Mouse (Mus musculus) heart, adult 11 months (tissue): ENCODE data around the gene Lad1.

Experiments used
- DNase-seq: peaks from one replicate; pipeline ENCODE4 v3.0.0; 2022

Lad1 gene

DNA sequence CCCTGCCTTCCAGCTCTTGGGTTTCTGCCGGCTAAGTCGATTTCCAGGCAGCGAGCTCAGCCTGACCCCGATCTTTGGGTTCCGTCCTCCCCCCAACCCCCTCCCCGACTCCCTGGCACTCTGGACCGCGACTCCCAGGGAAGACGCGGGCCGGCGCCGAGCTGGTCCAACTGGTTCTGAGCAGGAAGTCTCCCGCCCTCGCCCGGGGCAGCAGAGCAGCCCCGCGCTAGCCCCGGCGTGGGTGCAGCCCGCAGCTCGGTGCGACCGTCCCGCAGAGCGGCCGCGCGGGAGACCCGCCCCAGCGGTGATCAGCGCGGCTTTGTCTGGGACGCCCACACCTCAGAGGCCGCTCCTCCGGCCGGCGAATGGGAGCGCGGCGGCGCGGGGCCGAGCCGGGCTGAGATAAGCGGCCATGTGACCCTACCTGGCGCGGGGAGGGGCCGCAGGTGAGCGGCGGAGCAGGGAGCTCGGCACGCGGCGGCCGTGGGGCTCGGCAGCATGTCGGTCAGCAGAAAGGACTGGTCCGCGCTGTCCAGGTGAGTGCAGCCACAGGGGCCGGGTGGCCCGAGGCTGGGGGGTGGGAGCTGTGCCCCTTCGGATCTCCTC, at the start of gene Lad1:
Lad1 (plus strand) TSS at position 118 of the 606 bp plus-strand sequence.
- DNase-seq: no peak

DNA sequence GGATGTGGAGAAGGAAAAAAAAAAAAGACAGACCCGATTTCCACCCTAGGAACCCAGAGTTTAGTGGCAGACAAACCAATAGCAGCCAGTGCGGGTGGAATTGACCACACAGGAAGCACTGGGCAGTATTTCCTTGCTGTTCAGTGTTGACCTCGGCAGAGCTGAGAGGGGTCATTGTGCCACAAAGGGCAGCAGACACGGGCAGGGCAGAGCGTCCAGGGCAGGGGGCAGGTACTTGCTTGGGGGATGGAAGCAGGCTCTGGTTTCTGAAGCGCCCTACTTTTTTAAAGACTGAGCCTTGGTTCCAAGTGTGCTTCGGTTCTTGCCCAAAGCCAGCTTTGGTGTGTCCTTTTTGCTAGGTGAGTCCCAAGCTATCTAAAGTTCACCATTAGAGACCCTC, 48.2 kb upstream of the Lad1 start:
- no peak for DNase-seq

DNA sequence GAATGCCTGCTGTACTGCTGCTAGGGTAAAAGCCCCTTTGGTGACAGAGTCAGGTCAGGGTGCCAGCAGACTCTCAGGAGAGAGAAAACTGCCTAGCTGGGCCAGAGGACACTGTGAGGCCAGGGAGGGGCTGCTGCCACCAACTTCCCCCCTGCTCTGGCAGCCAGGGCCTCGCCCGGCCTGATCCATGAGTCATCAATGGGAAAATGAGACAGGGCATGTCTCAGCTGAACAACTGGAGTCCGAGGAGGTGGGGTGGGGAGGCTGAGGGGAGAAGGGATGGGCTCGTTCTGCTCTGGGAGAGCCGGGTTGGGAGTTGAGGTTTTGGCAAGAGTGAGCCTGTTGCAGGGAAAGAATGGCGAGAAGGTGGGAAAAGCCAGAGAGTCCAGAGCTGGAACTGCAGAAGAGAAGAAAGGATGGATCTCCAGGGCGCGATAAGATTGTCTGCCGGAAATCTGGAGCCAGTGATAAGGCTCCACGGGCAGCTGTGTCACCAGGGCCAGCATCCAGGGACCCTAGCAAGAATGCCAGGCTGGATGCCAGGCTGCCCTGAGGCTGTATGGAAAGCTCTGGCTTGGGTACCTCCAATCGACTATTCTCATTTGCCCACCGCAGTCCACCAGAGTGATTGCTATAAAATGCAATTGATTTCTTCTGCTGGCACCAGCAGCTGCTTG, 47.4 kb upstream of the Lad1 start:
- peak; percentile 98 for DNase-seq

DNA sequence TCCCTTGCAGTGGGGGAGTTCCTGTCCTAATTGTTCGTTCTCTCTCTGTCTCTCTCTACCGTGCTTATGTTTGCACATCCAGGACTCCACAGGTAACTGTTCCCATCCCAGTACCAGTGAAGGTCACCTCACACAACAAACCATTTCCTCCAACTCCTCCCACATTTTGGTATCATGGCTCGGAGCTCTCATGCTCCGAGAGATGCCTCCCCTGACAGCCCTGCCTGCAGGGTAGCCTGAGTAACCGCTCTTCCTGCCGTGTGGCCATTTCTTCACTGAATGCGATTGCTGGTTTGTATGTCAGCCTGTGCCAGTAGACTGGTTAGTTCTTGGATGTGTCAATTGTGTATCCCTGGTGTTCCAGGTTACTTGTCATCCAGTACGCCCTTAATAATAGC, 46.8 kb upstream of the Lad1 start:
- no peak for DNase-seq

DNA sequence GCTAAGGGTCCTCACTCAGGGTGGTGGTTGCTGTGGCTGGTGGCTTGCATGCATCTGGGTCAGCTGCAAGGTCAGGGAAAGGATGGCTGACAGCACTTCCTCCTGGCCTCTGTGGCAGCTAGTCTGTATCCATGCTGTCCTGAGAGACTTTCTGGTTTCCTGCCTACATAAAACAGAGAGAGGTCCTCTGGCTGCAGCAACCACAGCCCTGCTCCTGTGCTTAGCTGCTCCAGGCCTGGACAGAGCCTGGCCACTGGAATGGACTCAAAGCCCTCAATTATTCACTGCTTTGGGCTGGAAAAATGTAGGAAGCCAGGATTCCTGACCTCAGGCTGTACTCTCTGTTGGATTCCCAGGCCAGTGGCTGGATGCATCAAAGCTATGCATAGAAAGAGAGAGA, 41.8 kb upstream of the Lad1 start:
- peak; percentile 94 for DNase-seq

DNA sequence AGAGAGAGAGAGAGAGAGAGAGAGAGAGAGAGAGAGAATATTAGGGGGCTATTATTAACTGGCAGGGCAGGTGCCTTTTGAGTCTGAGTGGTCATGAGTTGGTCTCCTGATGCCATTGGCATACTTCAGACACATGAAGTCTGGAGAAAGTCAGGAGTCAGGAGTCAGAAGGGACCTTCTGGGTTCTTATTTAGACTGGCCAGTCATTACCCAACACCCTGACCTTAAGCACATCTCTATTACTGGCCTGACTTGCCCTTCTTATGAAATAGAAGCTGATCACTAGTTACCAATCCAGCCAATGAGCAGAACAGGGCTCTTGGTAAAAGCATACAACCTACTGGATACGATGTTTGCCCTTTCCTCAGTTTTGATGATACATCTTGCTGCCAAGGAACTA, 41.4 kb upstream of the Lad1 start:
- DNase-seq: no peak

DNA sequence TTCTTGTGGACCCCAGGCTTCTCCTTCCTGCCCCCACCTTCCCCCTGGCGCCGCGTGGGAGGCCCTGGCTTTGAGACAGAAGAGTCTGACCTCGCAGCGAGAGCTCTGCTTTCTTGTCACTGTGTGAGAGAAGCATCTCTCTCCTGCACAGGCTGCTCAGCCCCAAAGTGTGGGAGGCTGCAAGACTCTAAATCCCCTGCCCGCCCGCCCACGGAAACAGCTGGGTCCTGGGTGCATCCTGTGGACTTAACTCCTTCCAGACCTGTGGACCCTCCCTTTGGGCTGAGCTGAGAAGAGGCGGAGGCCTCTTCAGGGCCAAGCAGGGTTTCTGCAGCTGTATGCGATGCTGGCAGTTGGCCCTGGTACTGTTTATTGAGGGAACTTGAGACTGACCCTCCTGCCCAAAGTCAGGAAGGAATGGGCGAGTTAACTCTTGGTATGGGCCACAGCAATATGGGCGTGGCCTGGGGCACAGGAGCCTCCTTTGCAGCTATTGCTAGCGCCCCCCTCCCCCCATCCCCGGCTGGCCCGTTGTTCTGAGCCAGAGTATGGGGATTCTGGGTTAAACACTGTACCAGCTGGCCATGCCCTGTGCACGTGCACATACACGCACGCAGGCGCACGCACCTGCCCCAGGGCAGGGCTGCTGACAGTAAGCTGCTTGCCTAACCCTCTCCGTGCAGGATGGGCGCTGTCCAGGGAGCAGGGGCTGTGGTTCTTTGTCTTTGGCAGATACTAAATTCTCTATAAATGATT, 39.4 kb upstream of the Lad1 start, which contains the start of gene Tnni1:
Tnni1 (plus strand) TSS at position 655 of the 756 bp plus-strand sequence.
- DNase-seq: peak; percentile 95

DNA sequence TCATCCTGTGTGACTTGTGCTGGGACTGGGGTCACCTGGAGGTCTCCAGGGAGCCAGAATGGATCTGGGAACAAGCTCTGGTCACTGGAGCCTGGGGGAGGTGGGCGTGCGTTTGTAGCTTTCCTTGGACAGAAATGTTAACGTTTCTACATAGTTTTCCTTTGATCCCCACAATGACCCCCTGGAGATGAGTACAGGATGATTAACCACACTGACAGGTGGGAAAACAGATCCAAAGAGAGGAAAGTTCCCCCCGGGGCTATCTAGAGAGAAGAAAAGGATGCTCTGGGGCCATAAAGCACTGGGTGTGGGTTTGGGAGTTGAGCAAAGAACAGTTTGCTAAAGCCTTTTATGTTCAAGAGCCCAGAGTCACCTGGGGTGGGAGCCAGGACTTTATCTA, 37.7 kb upstream of the Lad1 start:
- no peak for DNase-seq

DNA sequence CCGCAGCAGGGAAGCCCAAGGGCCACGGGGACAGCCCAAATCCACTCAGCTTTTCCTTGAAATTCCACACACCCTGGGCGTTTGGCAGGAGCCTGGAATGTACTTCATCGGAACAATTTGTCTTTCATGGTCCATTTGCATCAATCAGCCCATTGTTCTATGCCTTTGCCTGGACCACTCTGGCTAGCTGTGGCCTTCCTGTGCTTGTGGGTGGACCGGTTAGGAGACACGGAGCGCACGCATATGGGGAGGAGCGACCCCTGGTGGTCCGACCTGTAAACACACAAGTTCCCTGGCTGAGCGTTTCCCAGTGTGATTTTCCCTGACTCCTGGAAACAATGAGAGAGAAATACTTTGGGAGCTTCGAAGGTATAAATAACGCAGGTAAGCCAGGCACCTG, 37.2 kb upstream of the Lad1 start:
- peak; percentile 97 for DNase-seq

DNA sequence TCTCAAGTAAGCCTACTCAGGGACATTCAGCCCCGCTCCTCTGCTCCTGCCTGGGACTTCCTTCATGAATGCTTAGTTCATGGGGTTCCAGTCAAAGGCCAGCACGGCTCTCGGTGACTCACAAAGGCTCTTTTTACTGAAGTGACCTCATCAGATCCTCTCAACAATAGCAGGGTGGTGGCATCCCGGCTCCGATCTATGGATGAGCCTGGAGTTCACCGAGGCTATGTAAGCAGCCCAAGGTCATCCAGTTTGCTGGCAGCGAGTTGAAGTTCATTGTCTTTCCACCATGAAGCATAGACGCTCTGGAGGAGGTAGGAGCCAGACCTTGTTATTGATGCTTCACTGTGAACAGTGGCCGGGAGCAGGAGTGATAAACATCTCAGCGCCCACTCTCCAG, 35.6 kb upstream of the Lad1 start:
- DNase-seq: no peak

DNA sequence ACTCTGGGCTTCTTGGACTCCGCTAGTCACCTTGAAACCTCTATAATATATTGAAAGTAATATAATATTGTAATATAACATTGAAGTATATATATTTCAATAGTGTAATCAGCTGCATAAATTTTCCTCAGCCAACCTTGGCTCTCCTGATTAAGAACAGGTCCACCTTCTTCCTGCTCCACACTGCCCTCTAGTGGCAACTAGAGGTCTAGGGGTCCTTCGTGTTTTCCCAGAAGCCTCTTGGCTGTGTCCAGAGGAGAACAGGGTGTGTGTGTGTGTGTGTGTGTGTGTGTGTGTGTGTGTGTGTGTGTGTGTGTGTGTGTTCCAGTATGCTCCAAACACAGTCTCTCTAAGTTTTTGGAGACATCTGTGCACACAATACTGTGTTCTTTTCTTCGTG, 30.6 kb upstream of the Lad1 start:
- DNase-seq: peak; percentile 96

DNA sequence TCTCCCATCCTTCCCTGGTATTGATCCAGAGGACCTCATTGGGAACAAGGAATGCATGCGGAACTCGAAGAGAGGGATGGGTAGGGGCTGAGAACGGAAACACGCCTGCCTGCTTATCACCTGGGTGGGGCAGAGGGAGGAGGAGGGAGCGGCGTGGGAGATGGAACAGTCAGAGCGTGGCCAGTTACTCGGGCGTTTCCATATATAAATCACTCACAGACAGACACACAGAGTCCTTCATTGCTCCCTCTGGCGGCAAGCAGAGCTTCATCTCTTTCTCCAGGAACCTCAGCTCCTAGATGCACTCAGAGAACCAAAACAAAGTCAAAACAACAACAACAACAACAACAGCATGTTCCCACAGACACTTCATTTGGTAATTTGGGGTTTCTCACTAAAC, 29.7 kb upstream of the Lad1 start:
- DNase-seq: no peak

DNA sequence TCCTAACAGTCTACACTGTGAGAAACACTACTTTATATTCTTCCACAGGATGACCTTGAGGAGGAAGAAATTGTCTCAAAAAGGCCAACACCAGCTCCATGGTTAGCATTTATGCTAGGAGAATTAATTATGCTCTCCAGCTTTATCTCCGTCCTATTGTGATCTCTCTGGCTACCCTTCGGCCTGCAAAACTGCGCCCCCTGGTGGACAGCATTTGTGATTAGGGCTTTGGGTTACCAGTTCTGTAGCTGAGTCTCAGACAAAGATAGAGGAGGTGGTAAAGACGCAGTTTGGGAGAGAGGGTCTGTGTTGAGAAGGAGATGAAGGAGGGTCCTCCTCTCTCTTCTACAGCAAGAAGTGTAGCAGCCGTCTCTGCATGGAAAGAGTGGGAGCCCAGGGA, 28.6 kb upstream of the Lad1 start:
- no peak for DNase-seq

DNA sequence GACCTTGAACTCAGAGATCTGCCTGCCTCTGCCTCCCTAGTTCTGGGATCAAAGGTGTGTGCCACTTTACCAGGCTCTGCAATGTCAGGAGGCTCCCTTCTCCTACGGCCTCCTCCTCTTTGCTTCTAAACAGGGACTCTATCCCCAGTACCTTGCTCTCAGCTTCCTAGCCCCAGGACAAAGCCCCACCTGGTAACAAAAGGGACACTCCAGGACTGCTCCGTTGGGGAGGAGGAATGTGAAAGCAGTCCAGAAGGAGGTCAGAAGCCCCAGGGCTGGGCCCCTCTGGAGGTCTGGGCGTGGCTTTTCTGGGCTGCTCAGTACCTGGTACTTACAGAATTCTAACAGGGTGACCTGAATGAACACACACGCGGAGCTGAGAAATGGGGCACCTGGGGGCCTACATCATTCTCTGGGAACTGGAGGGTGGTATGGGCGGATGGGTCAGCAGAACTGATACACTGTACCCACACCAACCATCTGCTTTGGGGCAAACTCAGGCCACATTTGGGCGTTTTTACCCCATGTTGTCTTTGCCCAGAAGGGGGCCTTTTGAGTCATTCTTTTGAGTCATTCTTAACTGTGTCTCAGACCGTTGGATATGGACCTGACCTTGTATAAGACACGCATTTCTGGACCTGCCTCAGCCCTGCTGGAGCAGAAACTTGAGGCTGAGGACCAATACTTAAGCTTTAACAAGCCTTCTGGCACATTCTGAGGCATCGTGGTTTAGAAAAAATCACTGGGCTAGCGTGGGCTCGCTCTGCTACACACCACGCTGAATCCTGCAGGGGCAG, 26.1 kb upstream of the Lad1 start:
- DNase-seq: no peak

DNA sequence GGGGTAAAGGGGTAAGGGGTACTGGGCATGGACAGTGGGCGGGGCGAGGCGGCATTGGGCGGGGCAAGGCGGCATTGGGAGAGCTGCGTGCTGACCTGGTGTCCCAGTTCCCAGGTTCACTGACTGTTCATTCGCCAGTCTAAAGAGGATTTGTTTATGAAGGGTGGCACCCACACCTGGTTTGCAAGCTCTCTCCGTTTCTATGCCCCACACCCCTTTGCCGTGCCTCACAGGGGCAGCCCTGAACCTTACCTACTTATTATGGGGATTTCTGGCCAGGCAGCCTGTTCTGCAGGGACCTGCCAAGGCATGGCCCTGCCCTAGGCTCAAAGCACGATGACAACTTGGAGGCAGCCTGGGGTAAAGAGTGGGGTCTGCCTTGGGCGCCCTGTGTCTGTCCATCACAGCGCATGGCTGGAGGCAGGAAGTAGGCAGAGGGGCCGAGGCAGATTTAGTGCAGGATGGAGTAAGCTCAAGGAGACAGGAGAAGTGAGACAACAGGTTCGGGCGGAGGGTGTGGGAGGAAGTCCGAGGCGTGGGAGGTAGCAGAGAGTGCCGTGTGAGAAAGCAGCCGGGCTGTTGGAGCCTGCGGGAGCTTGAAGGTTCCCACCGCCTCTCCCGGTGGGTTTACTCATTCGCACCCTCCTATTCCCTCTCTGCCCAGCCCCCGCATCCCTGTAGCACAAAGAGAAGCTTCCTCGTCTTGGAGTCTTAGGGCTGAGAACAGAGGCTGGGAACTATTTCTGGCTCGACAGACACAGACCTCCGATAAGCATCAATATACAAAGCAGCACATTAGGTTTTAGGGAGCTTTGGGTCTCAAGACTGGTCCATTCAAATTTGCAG, 24.8 kb upstream of the Lad1 start:
- peak; percentile 93 for DNase-seq

DNA sequence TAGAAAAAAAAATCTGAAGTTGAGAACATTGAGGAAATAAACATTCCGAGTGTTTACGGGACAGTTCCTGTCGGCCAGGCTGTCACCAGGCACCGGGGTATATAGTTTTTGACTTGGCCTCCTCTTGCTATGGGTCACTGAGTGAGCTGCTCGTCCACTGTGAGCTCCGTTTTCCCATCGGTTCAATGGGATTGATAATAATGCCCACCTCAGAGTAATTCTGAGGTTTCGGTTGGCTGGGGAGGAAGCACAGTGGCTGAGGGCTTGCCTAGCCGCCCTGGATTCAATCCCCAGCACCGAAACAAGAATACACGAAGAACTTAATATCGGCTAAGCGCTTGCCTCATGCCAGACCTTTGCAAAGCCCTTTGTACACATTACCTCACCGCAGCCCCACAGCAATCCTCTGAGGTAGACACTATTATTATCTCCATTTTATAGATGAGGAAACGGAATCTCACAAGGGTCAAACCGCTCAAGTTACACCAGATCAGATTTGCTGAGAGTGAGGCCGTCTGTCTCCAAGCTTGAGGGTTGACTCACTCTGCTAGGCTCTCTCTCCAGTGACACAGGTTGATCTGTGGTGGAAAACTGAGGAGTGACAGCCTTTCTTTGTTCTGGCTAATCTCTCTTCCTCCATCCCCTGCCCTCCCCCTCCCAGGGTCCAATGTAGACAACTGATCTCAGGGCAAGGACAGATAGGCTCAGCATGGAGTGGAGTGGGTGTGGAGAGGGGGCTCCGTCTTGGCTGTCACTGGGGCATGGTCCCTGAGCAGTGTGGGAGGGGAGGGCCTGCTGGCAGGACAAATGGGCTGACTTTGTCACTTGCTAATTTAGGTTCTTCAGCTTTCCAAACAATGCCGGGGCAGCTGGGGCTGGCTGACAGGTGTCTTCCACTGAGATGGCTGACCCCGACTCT, 23.9 kb upstream of the Lad1 start:
- no peak for DNase-seq

DNA sequence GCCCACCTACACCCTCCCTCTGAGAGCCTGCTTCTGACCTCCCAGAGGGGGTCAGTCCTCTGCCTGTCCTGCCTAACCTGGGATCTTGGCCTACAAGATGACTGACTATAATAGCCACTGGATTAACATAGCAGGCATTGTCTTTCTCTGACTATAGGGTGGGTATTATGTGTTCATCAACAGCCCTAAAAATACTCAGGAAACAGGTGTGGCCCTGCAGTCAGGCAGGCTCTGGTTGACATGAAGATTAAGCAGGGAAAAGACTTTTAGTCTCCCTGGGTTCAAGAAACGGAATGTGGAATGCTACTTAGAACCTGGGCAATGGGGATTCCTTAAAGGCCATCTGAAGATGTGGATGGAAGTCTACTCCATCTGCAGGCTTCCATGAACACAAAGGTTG, 19.9 kb upstream of the Lad1 start:
- DNase-seq: no peak

DNA sequence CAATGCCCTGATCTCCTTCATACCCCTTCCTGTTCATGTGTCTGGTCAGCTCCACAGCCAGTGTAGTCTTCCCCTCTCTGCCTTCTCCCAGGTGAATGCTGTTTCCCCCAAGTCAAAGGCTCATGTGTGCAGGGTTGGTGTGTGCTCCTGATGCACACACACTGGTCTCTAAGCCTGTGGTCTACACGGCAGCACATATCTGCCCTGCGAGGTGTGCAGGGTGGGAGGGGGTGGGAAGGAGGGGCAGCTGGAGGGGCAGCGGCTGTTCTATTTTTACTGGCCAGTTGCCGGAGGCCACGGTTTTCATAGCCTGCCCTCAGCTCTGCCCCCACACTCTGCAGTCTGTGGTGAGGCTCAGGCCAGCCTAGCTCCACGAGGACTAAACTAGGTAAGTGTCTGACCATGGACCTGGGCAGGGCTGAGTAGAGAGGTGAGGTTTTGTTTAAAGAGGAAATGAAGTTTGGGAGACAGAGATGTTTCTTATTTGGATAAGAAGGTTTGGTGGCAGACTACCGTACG, 19.2 kb upstream of the Lad1 start:
- no peak for DNase-seq

DNA sequence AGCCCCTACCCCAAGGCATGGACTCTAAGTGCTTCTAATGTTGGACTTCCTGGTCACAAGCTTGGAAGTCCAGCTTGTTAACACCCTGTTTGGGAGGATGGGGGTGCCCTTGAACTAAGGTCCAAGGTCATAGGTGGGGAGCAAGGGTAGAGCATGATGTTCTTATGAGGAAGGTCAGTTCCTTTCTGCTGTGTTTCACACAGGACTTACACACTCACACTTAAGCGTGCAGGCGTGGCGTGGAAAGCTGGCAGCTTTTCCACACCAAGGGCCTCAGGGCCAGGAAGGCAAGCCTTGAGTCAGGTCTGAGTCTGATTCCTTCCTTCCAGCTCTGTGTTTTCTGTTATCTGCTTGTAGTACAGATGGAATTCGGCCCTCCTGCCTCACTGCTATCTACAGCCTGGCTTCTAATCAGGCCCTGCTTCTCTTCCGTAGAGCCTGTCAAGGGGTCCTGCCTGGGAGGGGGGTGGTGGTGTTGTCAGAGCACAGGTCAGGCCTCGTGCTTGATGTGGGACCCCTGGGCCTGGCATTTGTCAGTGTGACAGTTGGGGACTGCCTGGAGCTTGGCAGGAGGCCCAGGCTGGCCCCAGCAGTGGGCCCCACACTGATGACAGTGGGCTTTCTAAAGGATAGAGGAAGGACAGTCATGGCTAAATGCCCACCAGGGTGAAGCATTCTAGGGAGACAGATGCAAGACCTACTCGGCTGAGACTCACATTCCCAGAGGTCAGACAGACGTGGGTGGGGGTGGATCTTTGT, 18.0 kb upstream of the Lad1 start:
- no peak for DNase-seq

DNA sequence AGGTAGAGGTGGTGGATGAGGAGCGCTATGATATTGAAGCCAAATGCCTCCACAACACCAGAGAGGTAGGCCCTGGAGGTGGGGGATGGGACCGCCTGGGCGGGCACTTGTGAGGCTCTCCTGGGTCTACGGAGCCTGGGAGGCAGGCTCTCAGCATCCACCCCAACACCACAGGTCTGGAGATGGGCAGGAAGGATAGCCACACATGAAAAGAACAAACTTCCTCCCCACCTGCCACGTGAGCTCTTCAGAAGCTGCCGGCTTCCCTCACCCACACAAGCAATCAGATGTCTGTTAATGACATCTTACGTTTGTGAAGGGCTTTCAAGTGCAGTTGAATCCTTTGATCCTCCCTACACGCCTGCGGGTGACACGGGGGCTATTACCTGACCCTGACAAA, 10.9 kb upstream of the Lad1 start:
- no peak for DNase-seq
